Mouse (Mus musculus) neural tube, embryonic 13.5 days (tissue): ENCODE data around the gene Calml4. TPM values are rescaled to one million over a fixed set of nuclear protein-coding genes. Genes with fewer than 3 reads are reported as not detected.
"Not testable (repeated sequence)": the region's sequence is repeated elsewhere in the genome, so short reads cannot be mapped to it uniquely, and the experiment has no call there.

ENCODE experiments used
- ATAC-seq: fragments of 200-750 bp; cut with Nextera tagmentation; 2 replicates; pipeline ENCODE4 v1.8.0; 2017; ENCODE audit warnings: low read depth, mild to moderate bottlenecking, moderate TSS enrichment, moderate library complexity
- H3K27ac ChIP-seq: fragments of 300-500 bp; sonication (generic); replicated peaks from 2 replicates; pipeline ENCODE4 v1.5.1; 2015; ENCODE audit warnings: moderate library complexity, mild to moderate bottlenecking, inconsistent platforms
- H3K27me3 ChIP-seq: fragments of 300-500 bp; sonication (generic); 2 replicates; pipeline ENCODE4 v1.6.1; 2015; ENCODE audit warnings: mild to moderate bottlenecking, inconsistent platforms
- H3K36me3 ChIP-seq: fragments of 300-500 bp; sonication (generic); 2 replicates; pipeline ENCODE4 v1.6.1; 2015; ENCODE audit warnings: mild to moderate bottlenecking, inconsistent platforms
- H3K4me1 ChIP-seq: fragments of 300-500 bp; sonication (generic); replicated peaks from 2 replicates; pipeline ENCODE4 v1.6.1; 2015; ENCODE audit warnings: inconsistent platforms
- H3K4me2 ChIP-seq: fragments of 300-500 bp; sonication (generic); 2 replicates; pipeline ENCODE4 v1.6.1; 2015; ENCODE audit warnings: inconsistent platforms, mild to moderate bottlenecking, moderate library complexity
- H3K4me3 ChIP-seq: fragments of 300-500 bp; sonication (generic); 2 replicates; pipeline ENCODE4 v1.5.1; 2015; ENCODE audit warnings: mild to moderate bottlenecking, inconsistent platforms
- H3K9ac ChIP-seq: fragments of 300-500 bp; sonication (generic); 2 replicates; pipeline ENCODE4 v1.6.1; 2015; ENCODE audit warnings: moderate library complexity, mild to moderate bottlenecking, inconsistent platforms
- H3K9me3 ChIP-seq: fragments of 300-500 bp; sonication (generic); 2 replicates; pipeline ENCODE4 v1.6.1; 2016; ENCODE audit warnings: inconsistent platforms
- WGBS: fragments of 180-500 bp; shearing (Covaris S2); methylation state at CpG from one replicate; pipeline ENCODE4 v1.1.7; 2015; 5-methylcytosine and 5-hydroxymethylcytosine counted together
- polyA plus RNA-seq: library from polyadenylated mRNA; unstranded; fragments of >200 nt; fragmentation: Nextera tagmentation; extraction: Ambion mirVana; gene quantifications from 2 replicates; pipeline ENCODE4 v1.2.1, GENCODE M21; 2015

Gene Calml4
- polyA plus RNA-seq, 1 experiment from 2014 or later: 7.9 TPM

DNA sequence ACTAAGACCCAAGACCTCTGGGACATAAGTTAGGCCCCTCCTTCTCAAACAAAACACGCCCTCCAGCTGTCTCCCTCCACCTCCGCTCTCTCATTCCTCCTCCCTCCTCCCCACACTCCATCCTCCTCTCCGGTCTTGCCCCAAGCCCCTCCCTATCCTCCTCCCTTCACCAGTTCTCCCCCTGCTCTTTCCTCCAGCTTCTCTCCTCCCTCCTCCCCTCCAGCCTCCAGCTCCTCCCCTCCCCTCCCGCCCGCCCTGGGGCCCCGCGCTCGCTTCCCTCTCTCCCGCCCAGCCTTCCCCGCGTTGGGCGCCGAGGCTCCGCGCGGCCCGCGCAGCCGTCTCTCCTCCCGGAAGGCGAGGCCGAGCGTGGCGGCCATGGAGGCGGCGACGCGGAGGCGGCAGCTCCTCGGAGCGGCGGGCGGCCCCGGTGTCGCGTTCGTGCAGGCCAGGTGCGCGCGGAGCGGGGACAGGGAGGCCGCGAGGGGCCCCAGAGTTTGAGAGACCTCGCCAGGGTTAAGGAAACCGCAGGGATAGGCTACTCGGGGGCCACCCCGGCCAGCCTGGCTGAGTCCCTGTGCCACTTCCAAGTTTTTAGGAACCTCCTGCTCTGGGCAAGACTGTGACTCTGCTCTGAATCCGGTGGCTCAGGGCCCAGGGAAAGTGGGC, 19.2 kb upstream of the Calml4 start, which contains the start of gene Cln6:
Gene Cln6 (plus strand): TSS at position 280 of the 666 bp plus-strand sequence.
- Histone ChIP-seq H3K9ac (peak within 1 kb of the TSS; percentile 80), H3K4me2 (peak within 1 kb of the TSS; percentile 81), H3K36me3 (no peaks in the 10 kb centered on the region), H3K27me3 (peaks cover 3% of the 10 kb centered on the region; the same call in 1 of the 2 replicates), H3K4me1 (peaks cover 16% of the 10 kb centered on the region), H3K4me3 (peak within 1 kb of the TSS; percentile 46), H3K9me3 (no peaks in the 10 kb centered on the region), H3K27ac (peak within 1 kb of the TSS; percentile 61)
- WGBS: under 1% methylated on average over 48 of the region's 48 CpGs
- ATAC-seq: peak; percentile 81

DNA sequence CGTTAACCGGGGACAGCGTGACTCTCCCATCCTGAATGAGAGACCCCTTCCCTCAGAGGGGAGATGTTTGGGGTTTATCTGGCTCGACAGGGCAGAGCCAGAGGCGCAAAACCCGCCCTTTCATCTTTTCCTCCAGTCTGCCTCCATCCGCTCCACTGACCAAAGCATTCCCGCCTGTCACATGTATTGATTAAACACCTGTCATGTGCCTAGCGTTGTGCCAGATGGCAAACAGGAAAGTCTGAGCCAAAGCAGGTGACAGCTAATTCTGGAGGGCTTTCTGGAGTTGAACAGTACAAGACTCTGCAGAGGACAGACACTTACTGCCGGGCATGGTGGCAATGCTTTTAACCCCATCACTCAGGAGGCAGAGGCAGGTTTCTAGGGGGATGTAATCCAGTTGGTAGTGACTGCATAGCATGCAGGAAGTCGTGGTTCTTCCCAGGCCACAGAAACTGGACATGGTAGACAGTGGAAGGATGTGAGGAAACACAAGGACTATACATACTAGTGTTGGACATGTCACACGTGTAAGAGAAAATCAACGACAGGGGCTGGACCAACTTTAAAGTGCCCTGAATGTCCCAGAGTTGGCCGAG, 18.6 kb upstream of the Calml4 start:
- Histone ChIP-seq H3K9me3 (no peaks in the 10 kb centered on the region), H3K4me1 (peaks cover 16% of the 10 kb centered on the region), H3K4me3 (peak overlapping the region; percentile 46), H3K27me3 (peaks cover 3% of the 10 kb centered on the region; the same call in 1 of the 2 replicates), H3K36me3 (no peaks in the 10 kb centered on the region), H3K27ac (peak overlapping the region; percentile 61; the same call in 1 of the 2 replicates), H3K9ac (peak overlapping the region; percentile 80), H3K4me2 (peak overlapping the region; percentile 81)
- peak; percentile 20 for ATAC-seq
- WGBS: 15% methylated on average over 14 of the region's 14 CpGs

DNA sequence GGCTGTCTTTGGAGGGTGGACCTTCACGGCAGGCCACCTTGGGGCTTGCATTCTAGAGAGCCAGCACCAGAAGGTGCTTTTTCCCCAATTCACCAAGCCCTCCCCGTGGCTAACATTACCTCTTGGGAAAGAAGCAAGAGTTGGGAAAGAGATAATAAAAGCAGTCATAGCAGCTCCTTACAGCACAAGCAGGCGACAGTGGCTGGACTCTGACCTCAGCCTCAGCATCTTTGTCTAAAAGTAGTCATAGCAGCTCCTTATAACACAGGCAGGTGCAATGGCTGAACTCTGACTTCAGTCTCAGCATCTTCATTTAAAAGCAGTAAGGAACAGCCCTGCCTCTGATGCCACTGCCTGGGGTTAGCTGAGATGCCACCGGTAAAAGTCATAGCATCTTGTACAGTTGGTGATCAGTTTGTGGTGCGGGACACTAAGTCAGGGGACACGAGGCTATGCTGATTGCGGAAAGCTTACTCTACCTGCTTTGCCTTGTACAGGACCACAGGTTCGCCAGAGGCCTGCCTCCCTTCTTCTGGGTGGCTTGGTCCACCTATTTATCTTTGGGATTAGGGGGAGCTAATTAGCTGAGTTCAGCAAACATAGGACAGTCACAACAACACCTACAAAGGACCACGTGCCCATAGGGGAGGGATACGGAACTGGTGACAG, 14.4 kb upstream of the Calml4 start:
- Histone ChIP-seq H3K4me1 (peaks cover 16% of the 10 kb centered on the region), H3K27ac (no peak overlapping the region), H3K9ac (no peak overlapping the region), H3K4me3 (no peak overlapping the region), H3K27me3 (peaks cover 3% of the 10 kb centered on the region; the same call in 1 of the 2 replicates), H3K36me3 (no peaks in the 10 kb centered on the region), H3K9me3 (no peaks in the 10 kb centered on the region), H3K4me2 (no peak overlapping the region)
- 88% methylated on average over 10 of the region's 10 CpGs for WGBS
- no peak for ATAC-seq

DNA sequence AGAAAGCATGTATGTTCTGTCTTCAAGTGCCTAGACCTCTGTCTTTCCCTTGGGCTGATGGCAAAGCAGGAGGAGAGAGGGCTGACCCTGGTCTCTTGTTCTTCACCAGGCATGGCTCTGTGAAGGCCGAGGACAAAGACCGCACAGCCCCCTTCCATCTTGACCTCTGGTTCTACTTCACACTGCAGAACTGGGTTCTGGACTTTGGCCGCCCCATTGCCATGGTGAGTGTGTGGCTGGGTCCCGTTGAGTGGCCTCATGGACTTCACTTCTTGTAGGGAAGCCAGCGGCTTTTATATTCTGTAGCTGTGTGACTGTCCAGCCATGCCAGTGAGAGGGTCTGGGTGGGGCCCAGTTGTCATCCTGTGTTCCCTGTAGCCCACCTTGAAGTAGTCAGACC, 13.4 kb upstream of the Calml4 start:
- peaks cover 3% of the 10 kb centered on the region; the same call in 1 of the 2 replicates for H3K27me3 ChIP-seq
- 93% methylated on average over 5 of the region's 5 CpGs for WGBS
- H3K9me3 ChIP-seq: no peaks in the 10 kb centered on the region
- no peak for ATAC-seq
- no peak overlapping the region for H3K27ac ChIP-seq
- no peak overlapping the region for H3K9ac ChIP-seq
- H3K4me3 ChIP-seq: no peak overlapping the region
- H3K4me2 ChIP-seq: no peak overlapping the region
- H3K36me3 ChIP-seq: no peaks in the 10 kb centered on the region
- H3K4me1 ChIP-seq: peaks cover 15% of the 10 kb centered on the region

DNA sequence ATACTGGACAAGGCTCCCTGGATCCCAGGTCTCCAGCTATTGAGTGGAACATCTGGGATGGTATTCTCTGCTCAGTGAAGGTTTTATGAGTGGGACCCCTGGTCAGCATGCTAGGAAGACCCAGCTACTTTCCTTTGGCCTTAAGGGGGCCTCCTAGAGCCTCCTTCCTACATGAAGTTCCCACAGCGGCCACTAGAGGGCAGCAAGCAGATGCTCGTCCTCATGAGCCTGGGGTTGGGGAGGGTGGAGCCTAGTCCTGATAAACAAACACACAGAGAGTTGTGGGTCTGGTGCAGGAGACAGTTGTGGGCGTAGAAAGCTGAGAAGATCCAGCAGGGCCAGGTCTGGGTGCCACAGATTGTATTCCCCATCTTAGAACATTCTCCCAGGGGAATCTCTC, 10.2 kb upstream of the Calml4 start:
- H3K27ac ChIP-seq: no peak overlapping the region
- H3K9ac ChIP-seq: no peak overlapping the region
- no peak overlapping the region for H3K4me2 ChIP-seq
- peaks cover 20% of the 10 kb centered on the region for H3K4me1 ChIP-seq
- no peaks in the 10 kb centered on the region for H3K27me3 ChIP-seq
- 8% methylated on average over 3 of the region's 3 CpGs for WGBS
- 0 out of 2 replicates have a peak, but pooled peaks cover 2% of the 10 kb centered on the region for H3K36me3 ChIP-seq
- H3K9me3 ChIP-seq: no peaks in the 10 kb centered on the region
- H3K4me3 ChIP-seq: no peak overlapping the region
- ATAC-seq: peak; percentile 56

DNA sequence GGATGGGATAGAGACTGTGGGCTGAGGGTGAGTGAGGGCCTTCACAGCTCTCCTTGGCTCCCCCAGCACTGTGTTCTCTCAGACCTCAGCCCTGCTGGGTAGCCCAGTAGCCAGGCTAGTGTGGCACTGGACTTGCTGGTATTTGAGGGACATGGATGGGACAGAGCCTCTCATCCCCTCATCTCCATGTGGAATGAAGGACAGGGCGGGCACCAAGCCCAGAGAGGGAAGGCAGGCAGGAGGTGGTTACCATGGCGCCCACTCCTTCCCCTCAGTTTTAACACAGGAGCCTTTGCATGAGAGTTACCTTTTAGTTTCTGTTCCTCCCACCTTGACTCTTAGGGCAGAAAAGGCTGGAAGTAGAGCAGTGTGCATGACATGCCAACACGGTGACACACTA, 9.2 kb upstream of the Calml4 start:
- no peaks in the 10 kb centered on the region for H3K9me3 ChIP-seq
- WGBS: 85% methylated on average over 3 of the region's 3 CpGs
- no peak overlapping the region for H3K4me2 ChIP-seq
- no peak overlapping the region for H3K9ac ChIP-seq
- ATAC-seq: no peak
- no peaks in the 10 kb centered on the region for H3K27me3 ChIP-seq
- no peak overlapping the region for H3K27ac ChIP-seq
- H3K4me1 ChIP-seq: peaks cover 20% of the 10 kb centered on the region
- 0 out of 2 replicates have a peak, but pooled peaks cover 2% of the 10 kb centered on the region for H3K36me3 ChIP-seq
- no peak overlapping the region for H3K4me3 ChIP-seq

DNA sequence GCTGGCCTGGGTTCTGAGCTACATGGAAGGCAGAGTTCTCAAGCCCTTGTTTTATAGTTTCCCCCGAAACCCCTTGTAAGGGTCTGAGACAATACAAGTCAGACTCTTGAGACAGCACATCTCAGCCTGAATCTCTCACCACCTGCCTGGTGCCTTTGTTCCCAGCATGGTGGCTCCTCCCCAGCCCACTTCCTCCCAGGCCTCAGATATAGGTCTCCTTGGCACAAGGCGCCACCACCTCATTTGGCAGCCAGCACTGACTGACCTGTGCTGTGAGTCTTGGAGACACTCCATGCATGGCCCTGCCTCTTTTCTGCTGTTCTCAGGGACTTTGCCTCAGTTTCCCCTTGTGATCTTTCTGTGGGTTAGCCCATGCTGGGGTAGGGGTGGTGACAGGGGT, 6.3 kb upstream of the Calml4 start:
- H3K27me3 ChIP-seq: no peaks in the 10 kb centered on the region
- 68% methylated on average over 2 of the region's 2 CpGs for WGBS
- no peak overlapping the region for H3K27ac ChIP-seq
- no peak overlapping the region for H3K4me3 ChIP-seq
- no peak for ATAC-seq
- H3K9me3 ChIP-seq: no peaks in the 10 kb centered on the region
- no peak overlapping the region for H3K9ac ChIP-seq
- H3K4me1 ChIP-seq: peaks cover 25% of the 10 kb centered on the region
- H3K36me3 ChIP-seq: 0 out of 2 replicates have a peak, but pooled peaks cover 2% of the 10 kb centered on the region
- no peak overlapping the region for H3K4me2 ChIP-seq

DNA sequence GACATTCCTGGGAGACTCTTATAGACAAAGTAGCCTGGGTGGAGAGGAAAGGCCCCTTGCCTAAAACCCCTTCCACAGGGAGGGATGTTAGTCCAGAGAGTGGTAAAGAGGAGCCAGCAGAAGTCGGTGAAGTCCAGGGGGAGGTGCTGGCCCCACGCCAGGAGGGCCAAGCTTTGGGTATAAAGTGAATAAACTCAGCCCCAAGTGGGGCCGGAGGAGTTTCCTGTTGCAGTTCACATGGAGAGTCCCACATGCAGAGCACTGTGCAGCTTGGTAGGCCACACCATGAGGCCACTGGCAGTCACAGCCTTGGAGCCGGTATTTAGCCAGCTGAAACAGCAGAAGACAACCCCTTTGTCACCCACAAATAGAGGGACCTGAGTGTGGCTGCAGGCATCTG, 3.4 kb upstream of the Calml4 start:
- ATAC-seq: no peak
- Histone ChIP-seq H3K27me3 (no peaks in the 10 kb centered on the region), H3K4me3 (no peak overlapping the region), H3K4me1 (peaks cover 38% of the 10 kb centered on the region), H3K9ac (no peak overlapping the region), H3K4me2 (no peak overlapping the region), H3K36me3 (0 out of 2 replicates have a peak, but pooled peaks cover 2% of the 10 kb centered on the region), H3K27ac (no peak overlapping the region), H3K9me3 (no peaks in the 10 kb centered on the region)
- 63% methylated on average over 4 of the region's 4 CpGs for WGBS

DNA sequence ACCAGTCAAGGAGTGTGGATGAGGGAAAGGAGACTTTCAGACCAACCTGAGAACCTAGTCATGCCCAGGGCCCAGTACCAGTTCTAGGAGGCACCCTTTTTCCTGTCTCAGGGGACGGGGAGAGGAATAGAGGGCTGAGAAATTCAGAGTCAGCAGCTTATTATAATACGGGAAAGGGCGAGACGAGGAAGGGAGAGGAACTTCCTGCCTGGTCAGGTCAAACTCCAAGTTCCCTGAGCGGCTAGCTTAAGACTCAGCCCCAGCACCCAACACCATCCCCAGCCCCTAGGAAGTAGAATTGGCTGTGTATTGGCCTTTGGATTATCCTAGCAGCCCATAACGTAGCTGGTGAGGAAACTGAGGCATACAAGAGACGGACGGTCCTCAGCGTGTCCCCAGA, 664 bp upstream of the Calml4 start:
- H3K4me1 ChIP-seq: peaks cover 30% of the 10 kb centered on the region
- H3K9me3 ChIP-seq: no peaks in the 10 kb centered on the region
- no peaks in the 10 kb centered on the region for H3K27me3 ChIP-seq
- ATAC-seq: no peak
- 79% methylated on average over 9 of the region's 9 CpGs for WGBS
- H3K27ac ChIP-seq: peak overlapping the region; percentile 70
- H3K4me2 ChIP-seq: no peak overlapping the region
- no peak overlapping the region for H3K4me3 ChIP-seq
- H3K36me3 ChIP-seq: no peaks in the 10 kb centered on the region
- H3K9ac ChIP-seq: no peak overlapping the region

DNA sequence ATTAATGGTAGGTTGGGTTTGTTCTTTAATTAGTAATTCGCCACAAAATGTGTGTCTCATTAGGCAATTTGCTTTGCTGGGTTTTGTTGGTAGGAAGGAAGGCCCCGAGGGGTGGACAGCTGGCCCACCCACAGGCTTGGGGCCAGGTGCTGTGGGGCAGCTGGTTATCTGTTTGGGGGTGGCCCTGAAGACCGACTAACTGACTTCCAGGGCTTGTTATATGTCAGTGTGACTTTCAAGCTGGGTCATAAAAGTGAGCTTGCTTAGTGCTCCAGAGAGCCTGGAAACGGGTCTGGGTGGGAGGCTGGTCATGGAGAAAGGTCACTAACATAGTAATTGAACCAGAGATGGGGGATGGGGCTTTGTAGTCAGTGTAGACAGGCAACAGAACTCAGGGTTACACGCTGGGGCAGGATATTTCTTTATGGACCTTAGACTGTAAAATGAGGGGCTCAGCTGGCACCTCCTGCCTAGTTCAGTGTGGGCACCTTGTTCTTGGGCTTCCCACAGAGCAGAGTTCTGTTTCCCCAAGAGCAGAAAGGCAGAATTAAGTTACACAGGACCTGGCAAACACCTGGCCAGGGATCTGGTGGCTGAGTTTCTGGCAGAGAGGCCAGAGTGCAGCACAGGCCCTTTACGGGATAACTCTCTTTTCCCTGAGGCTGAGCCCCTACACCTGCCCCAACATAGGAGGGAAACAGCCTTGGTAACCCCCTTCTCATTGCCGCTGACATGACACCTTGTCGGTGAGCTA, 563 bp downstream of the Calml4 start:
- Histone ChIP-seq H3K9ac (no peak overlapping the region), H3K27me3 (no peaks in the 10 kb centered on the region), H3K9me3 (no peaks in the 10 kb centered on the region), H3K27ac (peak overlapping the region; percentile 70), H3K36me3 (no peaks in the 10 kb centered on the region), H3K4me2 (peak overlapping the region; percentile 30), H3K4me3 (no peak overlapping the region), H3K4me1 (peaks cover 30% of the 10 kb centered on the region)
- ATAC-seq: peak; percentile 64
- WGBS: 32% methylated on average over 8 of the region's 8 CpGs

DNA sequence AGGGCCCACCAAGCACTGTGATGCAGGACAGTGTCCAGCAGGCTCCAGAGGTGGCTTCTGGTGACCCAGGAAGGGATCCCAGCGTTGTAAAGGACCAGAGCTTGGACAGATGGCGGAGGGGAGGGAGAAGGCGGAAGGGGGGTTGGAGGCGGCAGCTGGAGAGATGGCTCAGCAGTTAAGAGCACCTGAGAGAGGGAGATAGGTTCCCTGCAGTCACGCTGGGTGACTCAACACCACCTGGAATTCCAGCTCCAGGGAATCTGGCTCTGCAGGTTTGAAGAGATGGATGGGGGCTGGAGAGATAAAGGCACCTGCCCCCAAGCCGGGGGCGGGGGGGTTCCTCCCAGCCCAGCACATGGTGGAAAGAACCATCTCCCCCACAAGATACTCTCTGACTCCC, 2.2 kb downstream of the Calml4 start:
- not testable (repeated sequence) for H3K27me3 ChIP-seq, H3K9me3 ChIP-seq, H3K27ac ChIP-seq, H3K4me2 ChIP-seq, H3K36me3 ChIP-seq, H3K4me3 ChIP-seq, ATAC-seq, H3K9ac ChIP-seq
- WGBS: 70% methylated on average over 7 of the region's 7 CpGs
- H3K4me1 ChIP-seq: peaks cover 25% of the 10 kb centered on the region

DNA sequence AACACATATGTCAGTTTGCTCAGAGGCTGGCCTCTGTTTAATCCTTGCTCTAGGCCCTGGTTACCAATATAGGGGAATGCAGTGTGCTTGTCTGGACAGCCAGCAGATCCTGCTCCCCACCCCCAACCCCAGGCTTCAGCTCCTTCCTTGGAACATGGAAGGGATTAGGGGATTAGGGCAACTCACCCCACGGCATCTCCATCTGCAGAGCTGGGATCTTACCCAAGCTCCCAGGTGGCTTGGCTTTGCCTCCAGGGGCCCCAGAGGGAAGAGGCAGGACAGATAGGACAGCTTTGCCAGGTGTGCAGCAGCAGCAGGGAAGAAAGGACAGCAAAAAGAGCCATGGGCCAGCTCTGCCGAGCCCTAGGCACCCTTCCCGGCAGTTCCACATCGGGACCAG, 3.0 kb downstream of the Calml4 start:
- no peaks in the 10 kb centered on the region for H3K9me3 ChIP-seq
- H3K4me2 ChIP-seq: no peak overlapping the region
- H3K4me1 ChIP-seq: peaks cover 25% of the 10 kb centered on the region
- no peaks in the 10 kb centered on the region for H3K27me3 ChIP-seq
- 87% methylated on average over 4 of the region's 4 CpGs for WGBS
- ATAC-seq: no peak
- H3K9ac ChIP-seq: no peak overlapping the region
- H3K27ac ChIP-seq: no peak overlapping the region
- no peaks in the 10 kb centered on the region for H3K36me3 ChIP-seq
- H3K4me3 ChIP-seq: no peak overlapping the region
